Mouse (Mus musculus) liver, adult 2 months (tissue): ENCODE results near the gene Kbtbd13. TPM values are rescaled to one million over a fixed set of nuclear protein-coding genes. Genes with fewer than 3 reads are reported as not detected.
A peak's percentile ranks its signal among the peaks of the same experiment; 100 is the strongest.

Experiments
- DNase-seq: peaks from one replicate; pipeline ENCODE4 v3.0.0-alpha.2; 2011; ENCODE audit warnings: low read depth, low spot score; ENCODE audit errors: extremely low read depth
- H3K27ac ChIP-seq: fragments of 200-500 bp; replicated peaks from 2 replicates; pipeline ENCODE4 v1.5.1; 2012; ENCODE audit warnings: low read depth, mild to moderate bottlenecking, control low read depth, inconsistent platforms, low read length; ENCODE audit not compliant: insufficient read depth
- H3K27me3 ChIP-seq: fragments of 200-500 bp; 2 replicates; pipeline ENCODE4 v1.6.1; 2012; ENCODE audit warnings: mild to moderate bottlenecking, moderate library complexity, low read length, inconsistent platforms; ENCODE audit not compliant: control insufficient read depth, insufficient read depth
- H3K36me3 ChIP-seq: fragments of 200-500 bp; 2 replicates; pipeline ENCODE4 v1.6.1; 2012; ENCODE audit warnings: low read length, inconsistent platforms; ENCODE audit not compliant: control insufficient read depth, insufficient read depth
- H3K4me1 ChIP-seq: fragments of 200-500 bp; 2 replicates; pipeline ENCODE4 v1.6.1; 2011; ENCODE audit warnings: low read length; ENCODE audit not compliant: control insufficient read depth, insufficient read depth
- H3K4me3 ChIP-seq: fragments of 200-500 bp; 2 replicates; pipeline ENCODE4 v1.5.1; 2011; ENCODE audit warnings: low read depth, mild to moderate bottlenecking, control low read depth, low read length, moderate library complexity; ENCODE audit not compliant: insufficient read depth
- H3K79me2 ChIP-seq: fragments of 200-500 bp; 2 replicates; pipeline ENCODE4 v1.6.1; 2012; ENCODE audit warnings: inconsistent platforms, mild to moderate bottlenecking, low read length, moderate library complexity; ENCODE audit not compliant: control insufficient read depth, insufficient read depth
- H3K9ac ChIP-seq: fragments of 200-500 bp; 2 replicates; pipeline ENCODE4 v1.6.1; 2012; ENCODE audit warnings: low read depth, mild to moderate bottlenecking, control low read depth, inconsistent platforms, low read length
- CTCF ChIP-seq: fragments of 200-500 bp; IDR thresholded peaks from 2 replicates; pipeline ENCODE4 v1.5.1; 2011; ENCODE audit warnings: low read depth, low read length, control low read depth
- POLR2A ChIP-seq: fragments of 200-500 bp; IDR thresholded peaks from 2 replicates; pipeline ENCODE4 v1.6.1; 2011; ENCODE audit warnings: low read length, control low read depth; ENCODE audit not compliant: insufficient read depth; ENCODE audit errors: extremely low read depth
- WGBS: fragments of 180-500 bp; shearing (Covaris S2); methylation state at CpG from one replicate; pipeline ENCODE4 v1.1.7; 2018; 5-methylcytosine and 5-hydroxymethylcytosine counted together
- polyA plus RNA-seq: library from polyadenylated mRNA; depleted of rRNA; stranded (reverse); fragments of >200 nt; gene quantifications from 2 replicates; pipeline ENCODE4 v1.2.3, GENCODE M21; 2012
- total RNA-seq: library from RNA; depleted of rRNA; stranded (reverse); fragments of >200 nt; gene quantifications from 2 replicates; pipeline ENCODE4 v1.2.3, GENCODE M21; 2014

The Kbtbd13 gene
- total and polyA plus RNA-seq, 2 experiments = 0.28 to 0.49 TPM

GRCm38 (mm10) chr9:65371756-65372155 lies 19.7 kb downstream of the Kbtbd13 start:
- Histone ChIP-seq H3K36me3 (no peaks in the 10 kb centered on the region), H3K4me1 (no peaks in the 10 kb centered on the region), H3K9ac (no peak overlapping the region), H3K27me3 (no peaks in the 10 kb centered on the region), H3K27ac (no peak overlapping the region), H3K4me3 (no peak overlapping the region), H3K79me2 (no peaks in the 10 kb centered on the region)
- no peak for TF ChIP-seq POLR2A
- TF ChIP-seq CTCF = no peak
- no peak for DNase-seq
- WGBS = 91% methylated on average over 24 of the region's 24 CpGs

DNA sequence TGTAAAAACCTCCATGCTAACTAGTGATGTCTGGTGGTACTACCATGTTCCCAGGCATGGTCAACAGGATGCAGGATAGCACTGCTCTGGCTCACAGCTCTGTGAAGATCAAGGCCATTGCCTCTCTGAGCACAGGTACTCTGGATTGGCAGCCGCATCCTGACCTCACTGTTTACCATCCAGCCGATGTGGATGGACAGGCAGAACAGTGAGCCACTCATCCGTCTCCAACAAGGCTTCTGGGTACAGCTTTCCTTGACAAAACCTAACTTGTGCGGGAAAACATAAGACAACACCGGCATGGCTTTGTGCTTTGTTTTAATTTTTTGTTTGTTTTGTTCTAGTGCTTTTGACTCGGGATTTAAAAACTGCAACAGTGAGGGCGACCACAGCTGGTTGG lies 25.7 kb downstream of the Kbtbd13 start:
- Histone ChIP-seq H3K4me1 (no peaks in the 10 kb centered on the region), H3K79me2 (no peaks in the 10 kb centered on the region), H3K9ac (no peak overlapping the region), H3K27me3 (no peaks in the 10 kb centered on the region), H3K36me3 (peaks cover 15% of the 10 kb centered on the region), H3K4me3 (no peak overlapping the region), H3K27ac (no peak overlapping the region)
- DNase-seq = no peak
- 83% methylated on average over 7 of the region's 7 CpGs for WGBS
- no peak for TF ChIP-seq CTCF
- TF ChIP-seq POLR2A = no peak

DNA sequence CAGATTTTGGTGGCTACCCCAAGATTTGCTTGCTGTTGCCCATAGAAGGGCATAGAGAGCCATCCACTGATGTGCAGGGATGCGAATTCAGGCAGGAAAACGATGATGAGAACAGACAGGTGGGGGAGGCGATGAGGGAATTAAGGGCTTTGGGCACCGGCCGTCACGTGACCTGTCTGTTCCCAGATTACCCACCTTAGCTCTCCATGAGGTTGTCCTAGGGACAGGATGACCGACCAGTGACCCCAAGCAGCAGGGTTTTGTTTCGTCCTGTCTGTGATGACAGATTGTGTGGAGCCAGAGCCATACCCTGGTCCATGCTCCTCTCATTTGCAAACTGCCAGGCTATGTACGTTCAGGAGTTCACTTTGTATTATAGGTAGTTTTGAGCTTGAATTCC lies 27.8 kb downstream of the Kbtbd13 start:
- peaks cover 32% of the 10 kb centered on the region for H3K36me3 ChIP-seq
- WGBS = 81% methylated on average over 9 of the region's 9 CpGs
- no peaks in the 10 kb centered on the region for H3K27me3 ChIP-seq
- no peaks in the 10 kb centered on the region for H3K4me1 ChIP-seq
- no peak overlapping the region for H3K9ac ChIP-seq
- no peak for DNase-seq
- H3K79me2 ChIP-seq = no peaks in the 10 kb centered on the region
- H3K4me3 ChIP-seq = no peak overlapping the region
- no peak overlapping the region for H3K27ac ChIP-seq
- TF ChIP-seq POLR2A = no peak
- TF ChIP-seq CTCF = no peak

DNA sequence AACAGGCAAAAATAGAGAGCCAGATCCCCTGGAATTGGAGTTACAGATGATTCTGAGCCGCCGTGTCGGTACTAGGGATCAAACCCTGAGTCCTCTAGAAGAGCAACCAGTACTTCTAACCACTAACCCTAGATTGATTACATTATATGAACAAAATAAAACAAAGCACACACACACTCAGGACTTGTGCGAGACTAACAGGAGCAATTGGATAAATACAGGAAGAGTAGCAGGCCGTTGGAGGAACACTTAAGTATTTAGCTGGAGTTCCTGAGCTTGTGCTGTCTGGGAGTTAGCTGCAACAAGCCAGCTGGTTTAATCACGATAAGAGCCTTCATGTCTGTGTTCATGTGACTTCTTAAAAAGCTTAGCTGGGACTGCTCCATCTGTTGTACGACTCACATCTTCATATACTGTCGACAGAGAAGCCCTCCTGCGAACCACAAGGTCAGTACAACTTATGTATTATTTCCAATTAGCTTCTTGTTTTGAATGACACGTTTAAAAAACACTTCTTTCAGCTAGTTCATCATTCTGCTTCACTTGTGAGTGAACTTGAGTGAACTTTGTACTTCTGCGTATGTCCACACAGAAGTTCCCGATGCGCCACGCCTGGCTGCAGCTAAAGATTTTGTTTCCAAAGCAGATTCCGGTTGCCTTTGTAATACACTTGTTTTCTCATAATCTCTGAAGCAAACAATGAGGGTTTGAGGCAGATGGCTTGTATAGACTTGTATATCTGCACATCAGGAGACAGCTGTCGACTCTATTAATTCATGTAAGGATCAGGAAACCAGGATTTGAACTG lies 30.6 kb downstream of the Kbtbd13 start, which contains the start of gene Ubap1l:
Gene Ubap1l (plus strand): TSS at position 401 of the 808 bp plus-strand sequence.
- no peak within 1 kb of the TSS for H3K9ac ChIP-seq
- H3K36me3 ChIP-seq = peaks cover 56% of the 10 kb centered on the region
- WGBS = 72% methylated on average over 16 of the region's 16 CpGs
- TF ChIP-seq CTCF (no peak), POLR2A (no peak)
- DNase-seq = peak; percentile 34
- H3K4me3 ChIP-seq = no peak within 1 kb of the TSS
- no peaks in the 10 kb centered on the region for H3K27me3 ChIP-seq
- H3K27ac ChIP-seq = no peak within 1 kb of the TSS
- H3K4me1 ChIP-seq = no peaks in the 10 kb centered on the region
- no peaks in the 10 kb centered on the region for H3K79me2 ChIP-seq

- DNase-seq = no peak
- Histone ChIP-seq H3K36me3 (peaks cover 63% of the 10 kb centered on the region), H3K4me1 (no peaks in the 10 kb centered on the region), H3K27ac (no peak overlapping the region), H3K27me3 (no peaks in the 10 kb centered on the region), H3K4me3 (no peak overlapping the region), H3K9ac (no peak overlapping the region), H3K79me2 (no peaks in the 10 kb centered on the region)
- TF ChIP-seq POLR2A (no peak), CTCF (no peak)
- 73% methylated on average over 1 of the region's 1 CpGs for WGBS
These were observed 32.4 kb downstream of the Kbtbd13 start for GRCm38 (mm10) chr9:65358956-65359480.

DNA sequence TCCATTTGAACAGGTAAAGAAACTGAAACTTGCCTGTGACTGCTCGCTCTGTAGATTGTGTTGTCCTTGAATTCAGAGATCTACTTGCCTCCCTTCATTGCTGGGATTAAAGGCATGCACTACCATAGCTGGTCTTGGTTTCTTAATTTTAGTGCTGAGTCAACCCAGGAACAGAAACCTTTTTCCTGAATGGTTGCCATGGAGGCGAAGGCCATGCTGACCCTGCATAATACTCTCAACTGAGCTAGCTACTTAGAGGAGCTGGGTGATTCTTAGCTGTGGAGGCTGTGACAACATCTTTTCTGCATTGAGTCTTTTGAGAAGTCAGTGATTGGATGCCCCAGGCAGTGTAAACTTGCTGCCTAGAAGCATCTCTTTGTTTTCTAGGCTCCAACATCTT lies 34.5 kb downstream of the Kbtbd13 start:
- DNase-seq = no peak
- Histone ChIP-seq H3K27ac (no peak overlapping the region), H3K9ac (no peak overlapping the region), H3K79me2 (peaks cover 2% of the 10 kb centered on the region; the same call in 1 of the 2 replicates), H3K4me1 (no peaks in the 10 kb centered on the region), H3K36me3 (peaks cover 61% of the 10 kb centered on the region), H3K27me3 (no peaks in the 10 kb centered on the region), H3K4me3 (no peak overlapping the region)
- WGBS = 85% methylated on average over 2 of the region's 2 CpGs
- no peak for TF ChIP-seq CTCF
- no peak for TF ChIP-seq POLR2A
